Mouse (Mus musculus) cortical plate, adult 2 months (tissue): ENCODE measurements around the gene Ctr9.

Experiments used
- CTCF ChIP-seq: fragments of 200-500 bp; IDR thresholded peaks from 2 replicates; pipeline ENCODE4 v1.5.1; 2011; ENCODE audit warnings: mild to moderate bottlenecking, control low read depth, low read length; ENCODE audit not compliant: insufficient read depth; ENCODE audit errors: extremely low read depth
- POLR2A ChIP-seq: fragments of 200-500 bp; IDR thresholded peaks from 2 replicates; pipeline ENCODE4 v1.6.1; 2011; ENCODE audit warnings: mild to moderate bottlenecking, low read length, control low read depth; ENCODE audit not compliant: insufficient read depth; ENCODE audit errors: extremely low read depth

DNA sequence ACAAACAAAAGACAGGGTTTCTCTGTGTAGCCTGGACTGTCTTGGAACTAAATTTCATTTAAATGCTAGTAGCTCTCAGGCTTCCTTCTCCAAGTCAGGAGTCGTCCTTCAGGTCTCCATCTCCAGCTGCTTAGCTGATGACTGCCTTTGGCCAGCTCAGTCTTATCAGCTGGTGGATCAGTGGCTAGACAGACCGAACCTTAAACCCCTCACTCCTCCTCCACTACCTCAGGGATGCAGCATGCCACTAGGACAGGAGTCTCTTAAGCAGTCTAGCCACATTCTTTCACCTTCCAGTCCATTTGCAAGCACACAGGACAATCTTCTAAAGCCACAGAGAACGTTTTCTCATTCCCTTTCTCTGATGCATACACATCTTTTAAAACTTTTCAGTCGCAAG, 3.8 kb upstream of the Ctr9 start:
- no peak for TF ChIP-seq CTCF
- no peak for TF ChIP-seq POLR2A
